Mouse (Mus musculus): ENCODE results near the gene Itpr1.

The Itpr1 gene

GRCm38 (mm10) chr6:108244571-108244970, 31.7 kb downstream of the Itpr1 start:
- no peak for DNase-seq (ENCODE audit: low spot score)

GRCm38 (mm10) chr6:108246369-108247085, 33.6 kb downstream of the Itpr1 start:
- DNase-seq (ENCODE audit: low spot score): no peak

- no peak for DNase-seq (ENCODE audit: low spot score)
These were observed 34.3 kb downstream of the Itpr1 start for GRCm38 (mm10) chr6:108247211-108247610.

GRCm38 (mm10) chr6:108248519-108248918, 35.6 kb downstream of the Itpr1 start:
- DNase-seq (ENCODE audit: low spot score): no peak

GRCm38 (mm10) chr6:108249031-108249917, 36.4 kb downstream of the Itpr1 start:
- DNase-seq (ENCODE audit: low spot score): no peak

GRCm38 (mm10) chr6:108249918-108250225, 37.0 kb downstream of the Itpr1 start:
- DNase-seq (ENCODE audit: low spot score): no peak

GRCm38 (mm10) chr6:108250416-108250815, 37.5 kb downstream of the Itpr1 start:
- no peak for DNase-seq (ENCODE audit: low spot score)

GRCm38 (mm10) chr6:108252565-108253360, 39.9 kb downstream of the Itpr1 start:
- DNase-seq (ENCODE audit: low spot score): no peak

- no peak for DNase-seq (ENCODE audit: low spot score)
These were observed 41.5 kb downstream of the Itpr1 start for GRCm38 (mm10) chr6:108254132-108255064.

- no peak for DNase-seq (ENCODE audit: low spot score)
These were observed 43.0 kb downstream of the Itpr1 start for GRCm38 (mm10) chr6:108255880-108256279.

- DNase-seq (ENCODE audit: low spot score): no peak
These were observed 44.3 kb downstream of the Itpr1 start for GRCm38 (mm10) chr6:108257225-108257624.

GRCm38 (mm10) chr6:108258631-108259030, 45.7 kb downstream of the Itpr1 start:
- DNase-seq (ENCODE audit: low spot score): no peak

GRCm38 (mm10) chr6:108259671-108260070, 46.8 kb downstream of the Itpr1 start:
- DNase-seq (ENCODE audit: low spot score): no peak

- DNase-seq (ENCODE audit: low spot score): no peak
These were observed 48.6 kb downstream of the Itpr1 start for GRCm38 (mm10) chr6:108261506-108261905.

GRCm38 (mm10) chr6:108264164-108264563, 51.3 kb downstream of the Itpr1 start:
- no peak for DNase-seq (ENCODE audit: low spot score)

- DNase-seq (ENCODE audit: low spot score): no peak
These were observed 60.6 kb downstream of the Itpr1 start for GRCm38 (mm10) chr6:108273451-108273850.

- no peak for DNase-seq (ENCODE audit: low spot score)
These were observed 61.6 kb downstream of the Itpr1 start for GRCm38 (mm10) chr6:108274364-108275084.

- DNase-seq (ENCODE audit: low spot score): no peak
These were observed 64.1 kb downstream of the Itpr1 start for GRCm38 (mm10) chr6:108276880-108277507.

- no peak for DNase-seq (ENCODE audit: low spot score)
These were observed 64.9 kb downstream of the Itpr1 start for GRCm38 (mm10) chr6:108277622-108278396.
